Mouse (Mus musculus): ENCODE data around the gene Srsf4. TPM values are rescaled to one million over a fixed set of nuclear protein-coding genes. Genes with fewer than 3 reads are reported as not detected.

The Srsf4 gene
- polyA plus RNA-seq, 1 experiment = 55.4 TPM

- TF ChIP-seq CTCF (IDR thresholded peaks at IDR 0.05; ENCODE audit: control insufficient read depth, insufficient read depth, insufficient read length) (no peak), USF1 (IDR thresholded peaks at IDR 0.05; ENCODE audit: low read depth) (no peak), CEBPB (IDR thresholded peaks at IDR 0.05; ENCODE audit: low read depth) (no peak)
- Histone ChIP-seq H3ac (ENCODE audit: control insufficient read depth, insufficient read length, low read depth) (no peak overlapping the region), H3K36me3 (ENCODE audit: control insufficient read depth, insufficient read depth) (no peaks in the 10 kb centered on the region), H3K79me3 (ENCODE audit: low read depth) (no peaks in the 10 kb centered on the region), H3K4me3 (ENCODE audit: insufficient read depth, poor library complexity, severe bottlenecking) (no peak overlapping the region), H3K27me3 (ENCODE audit: control insufficient read depth, insufficient read depth, insufficient read length) (no peaks in the 10 kb centered on the region), H3K79me2 (ENCODE audit: control insufficient read depth, insufficient read depth) (no peaks in the 10 kb centered on the region)
Measured at GRCm38 (mm10) chr4:131917010-131917555, 43.7 kb downstream of the Srsf4 start.

GRCm38 (mm10) chr4:131918026-131918533 lies 44.7 kb downstream of the Srsf4 start:
- TF ChIP-seq FOSL1 (IDR thresholded peaks at IDR 0.05; ENCODE audit: insufficient read depth, low read length, poor library complexity, severe bottlenecking) (no peak), USF1 (IDR thresholded peaks at IDR 0.05; ENCODE audit: low read depth) (no peak), CTCF (IDR thresholded peaks at IDR 0.05; ENCODE audit: control insufficient read depth, insufficient read depth, insufficient read length) (no peak), MAX (IDR thresholded peaks at IDR 0.05) (no peak), MYOD1 (IDR thresholded peaks at IDR 0.05; ENCODE audit: control insufficient read depth, insufficient read length, low read depth) (no peak), CEBPB (IDR thresholded peaks at IDR 0.05; ENCODE audit: low read depth) (no peak), MYOG (IDR thresholded peaks at IDR 0.05; ENCODE audit: control insufficient read depth, extremely low read depth, insufficient read length) (no peak)
- no peak overlapping the region for H3K4me3 ChIP-seq (ENCODE audit: insufficient read depth, poor library complexity, severe bottlenecking)
- no peaks in the 10 kb centered on the region for H3K36me3 ChIP-seq (ENCODE audit: control insufficient read depth, insufficient read depth)
- no peaks in the 10 kb centered on the region for H3K79me3 ChIP-seq (ENCODE audit: low read depth)
- no peaks in the 10 kb centered on the region for H3K79me2 ChIP-seq (ENCODE audit: control insufficient read depth, insufficient read depth)
- no peaks in the 10 kb centered on the region for H3K27me3 ChIP-seq (ENCODE audit: control insufficient read depth, insufficient read depth, insufficient read length)
- no peak overlapping the region for H3ac ChIP-seq (ENCODE audit: control insufficient read depth, insufficient read length, low read depth)

- Histone ChIP-seq H3K27me3 (ENCODE audit: control insufficient read depth, insufficient read depth, insufficient read length) (no peaks in the 10 kb centered on the region), H3K36me3 (ENCODE audit: control insufficient read depth, insufficient read depth) (no peaks in the 10 kb centered on the region), H3K79me3 (ENCODE audit: low read depth) (no peaks in the 10 kb centered on the region), H3K4me3 (ENCODE audit: insufficient read depth, poor library complexity, severe bottlenecking) (no peak overlapping the region), H3K79me2 (ENCODE audit: control insufficient read depth, insufficient read depth) (no peaks in the 10 kb centered on the region), H3ac (ENCODE audit: control insufficient read depth, insufficient read length, low read depth) (no peak overlapping the region)
- TF ChIP-seq MAX (IDR thresholded peaks at IDR 0.05) (no peak), CTCF (IDR thresholded peaks at IDR 0.05; ENCODE audit: control insufficient read depth, insufficient read depth, insufficient read length) (no peak), MYOD1 (IDR thresholded peaks at IDR 0.05; ENCODE audit: control insufficient read depth, insufficient read length, low read depth) (no peak), FOSL1 (IDR thresholded peaks at IDR 0.05; ENCODE audit: insufficient read depth, low read length, poor library complexity, severe bottlenecking) (no peak), USF1 (IDR thresholded peaks at IDR 0.05; ENCODE audit: low read depth) (no peak), MYOG (IDR thresholded peaks at IDR 0.05; ENCODE audit: control insufficient read depth, extremely low read depth, insufficient read length) (no peak), CEBPB (IDR thresholded peaks at IDR 0.05; ENCODE audit: low read depth) (no peak)
Measured at GRCm38 (mm10) chr4:131918711-131919500, 45.5 kb downstream of the Srsf4 start.

GRCm38 (mm10) chr4:131919506-131920140 lies 46.2 kb downstream of the Srsf4 start:
- Histone ChIP-seq H3K36me3 (ENCODE audit: control insufficient read depth, insufficient read depth) (no peaks in the 10 kb centered on the region), H3K79me2 (ENCODE audit: control insufficient read depth, insufficient read depth) (no peaks in the 10 kb centered on the region), H3ac (ENCODE audit: control insufficient read depth, insufficient read length, low read depth) (no peak overlapping the region), H3K27me3 (ENCODE audit: control insufficient read depth, insufficient read depth, insufficient read length) (no peaks in the 10 kb centered on the region), H3K4me3 (ENCODE audit: insufficient read depth, poor library complexity, severe bottlenecking) (no peak overlapping the region), H3K79me3 (ENCODE audit: low read depth) (no peaks in the 10 kb centered on the region)
- TF ChIP-seq USF1 (IDR thresholded peaks at IDR 0.05; ENCODE audit: low read depth) (no peak), FOSL1 (IDR thresholded peaks at IDR 0.05; ENCODE audit: insufficient read depth, low read length, poor library complexity, severe bottlenecking) (no peak), CEBPB (IDR thresholded peaks at IDR 0.05; ENCODE audit: low read depth) (no peak), CTCF (IDR thresholded peaks at IDR 0.05; ENCODE audit: control insufficient read depth, insufficient read depth, insufficient read length) (no peak), MAX (IDR thresholded peaks at IDR 0.05) (no peak), MYOD1 (IDR thresholded peaks at IDR 0.05; ENCODE audit: control insufficient read depth, insufficient read length, low read depth) (no peak), MYOG (IDR thresholded peaks at IDR 0.05; ENCODE audit: control insufficient read depth, extremely low read depth, insufficient read length) (no peak)

GRCm38 (mm10) chr4:131920141-131920594 lies 46.8 kb downstream of the Srsf4 start:
- H3K27me3 ChIP-seq (ENCODE audit: control insufficient read depth, insufficient read depth, insufficient read length) = no peaks in the 10 kb centered on the region
- no peak for TF ChIP-seq USF1 (IDR thresholded peaks at IDR 0.05; ENCODE audit: low read depth)
- no peak for TF ChIP-seq MYOD1 (IDR thresholded peaks at IDR 0.05; ENCODE audit: control insufficient read depth, insufficient read length, low read depth)
- no peak for TF ChIP-seq CTCF (IDR thresholded peaks at IDR 0.05; ENCODE audit: control insufficient read depth, insufficient read depth, insufficient read length)
- no peak for TF ChIP-seq CEBPB (IDR thresholded peaks at IDR 0.05; ENCODE audit: low read depth)
- no peak for TF ChIP-seq MYOG (IDR thresholded peaks at IDR 0.05; ENCODE audit: control insufficient read depth, extremely low read depth, insufficient read length)
- no peak for TF ChIP-seq MAX (IDR thresholded peaks at IDR 0.05)
- no peak for TF ChIP-seq FOSL1 (IDR thresholded peaks at IDR 0.05; ENCODE audit: insufficient read depth, low read length, poor library complexity, severe bottlenecking)

More at GRCm38 (mm10) chr4:131920141-131920594, 46.8 kb downstream of the Srsf4 start:
- H3K79me3 ChIP-seq (ENCODE audit: low read depth) = no peaks in the 10 kb centered on the region
- peak overlapping the region; percentile 63 for H3ac ChIP-seq (ENCODE audit: control insufficient read depth, insufficient read length, low read depth)
- no peak overlapping the region for H3K4me3 ChIP-seq (ENCODE audit: insufficient read depth, poor library complexity, severe bottlenecking)
- H3K79me2 ChIP-seq (ENCODE audit: control insufficient read depth, insufficient read depth) = no peaks in the 10 kb centered on the region
- no peaks in the 10 kb centered on the region for H3K36me3 ChIP-seq (ENCODE audit: control insufficient read depth, insufficient read depth)

Data from C2C12 (cell line).